Mouse (Mus musculus): ENCODE results near the gene Khnyn. TPM values are rescaled to one million over a fixed set of nuclear protein-coding genes. Genes with fewer than 3 reads are reported as not detected.

Gene Khnyn
- polyA plus RNA-seq, 1 experiment from 2014 or later, result 16.5 TPM

- ATAC-seq (ENCODE audit: insufficient read depth, low FRiP score, low read depth), result no peak
- Histone ChIP-seq H3K4me1 (no peaks in the 10 kb centered on the region), H3K4me2 (no peak overlapping the region), H3K27ac (no peak overlapping the region), H3K4me3 (replicated peaks) (no peak overlapping the region), H3K36me3 (no peaks in the 10 kb centered on the region), H3K27me3 (replicated peaks) (no peaks in the 10 kb centered on the region), H3K9me3 (no peaks in the 10 kb centered on the region), H3K9ac (no peak overlapping the region)
- 63% methylated on average over 12 of the region's 12 CpGs for WGBS
Measured at GRCm38 (mm10) chr14:55929263-55929997, 44.7 kb downstream of the Khnyn start.

GRCm38 (mm10) chr14:55933586-55933985 is 48.8 kb downstream of the Khnyn start:
- Histone ChIP-seq H3K36me3 (no peaks in the 10 kb centered on the region), H3K9me3 (no peaks in the 10 kb centered on the region), H3K27ac (no peak overlapping the region), H3K4me2 (no peak overlapping the region), H3K4me1 (no peaks in the 10 kb centered on the region), H3K27me3 (replicated peaks) (no peaks in the 10 kb centered on the region), H3K9ac (no peak overlapping the region), H3K4me3 (replicated peaks) (no peak overlapping the region)
- no peak for ATAC-seq (ENCODE audit: insufficient read depth, low FRiP score, low read depth)
- 26% methylated on average over 7 of the region's 7 CpGs for WGBS

- 26% methylated on average over 7 of the region's 7 CpGs for WGBS
- H3K9ac ChIP-seq, result no peak overlapping the region
- no peaks in the 10 kb centered on the region for H3K4me1 ChIP-seq
- H3K27ac ChIP-seq, result no peak overlapping the region
- H3K27me3 ChIP-seq (replicated peaks), result no peaks in the 10 kb centered on the region
- no peak overlapping the region for H3K4me2 ChIP-seq
- H3K36me3 ChIP-seq, result no peaks in the 10 kb centered on the region
- no peak overlapping the region for H3K4me3 ChIP-seq (replicated peaks)
- ATAC-seq (ENCODE audit: insufficient read depth, low FRiP score, low read depth), result no peak
- H3K9me3 ChIP-seq, result no peaks in the 10 kb centered on the region
Measured at GRCm38 (mm10) chr14:55940070-55940800, 55.5 kb downstream of the Khnyn start.

DNA sequence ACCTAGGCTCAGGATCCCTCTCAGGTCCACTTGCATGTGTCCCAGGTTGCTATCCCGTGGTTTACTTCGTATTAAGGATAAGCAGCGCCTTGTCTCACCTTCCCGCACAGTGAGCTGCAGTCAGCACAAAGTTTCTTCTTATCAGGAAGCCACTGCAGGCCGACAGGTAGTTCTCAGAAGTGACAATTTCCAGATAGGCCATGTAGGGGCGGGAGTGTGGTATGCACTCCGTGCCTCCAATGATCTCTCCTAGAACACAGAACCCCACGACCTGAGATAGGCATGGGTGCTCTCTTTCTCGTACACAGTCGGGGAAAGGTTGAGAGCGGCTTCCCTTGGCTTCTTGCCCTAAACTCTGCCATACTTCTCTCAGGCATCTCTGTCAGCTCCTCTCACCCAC is 58.9 kb downstream of the Khnyn start:
- 74% methylated on average over 11 of the region's 11 CpGs for WGBS
- no peak overlapping the region for H3K27ac ChIP-seq
- no peak overlapping the region for H3K4me2 ChIP-seq
- no peaks in the 10 kb centered on the region for H3K36me3 ChIP-seq
- no peaks in the 10 kb centered on the region for H3K9me3 ChIP-seq
- no peak for ATAC-seq (ENCODE audit: insufficient read depth, low FRiP score, low read depth)
- H3K9ac ChIP-seq, result no peak overlapping the region
- H3K4me3 ChIP-seq (replicated peaks), result no peak overlapping the region
- H3K4me1 ChIP-seq, result no peaks in the 10 kb centered on the region
- no peaks in the 10 kb centered on the region for H3K27me3 ChIP-seq (replicated peaks)

GRCm38 (mm10) chr14:55944575-55944974 is 59.8 kb downstream of the Khnyn start, which contains the start of gene Cma1:
TSS of gene Cma1 (minus strand) at chr14:55944675.
- H3K36me3 ChIP-seq, result no peaks in the 10 kb centered on the region
- ATAC-seq (ENCODE audit: insufficient read depth, low FRiP score, low read depth), result no peak
- WGBS, result 74% methylated on average over 4 of the region's 4 CpGs
- no peak within 1 kb of the TSS for H3K4me2 ChIP-seq
- no peak within 1 kb of the TSS for H3K27ac ChIP-seq
- no peak within 1 kb of the TSS for H3K4me3 ChIP-seq (replicated peaks)
- no peak within 1 kb of the TSS for H3K9ac ChIP-seq
- no peaks in the 10 kb centered on the region for H3K4me1 ChIP-seq
- no peaks in the 10 kb centered on the region for H3K9me3 ChIP-seq
- H3K27me3 ChIP-seq (replicated peaks), result no peaks in the 10 kb centered on the region

DNA sequence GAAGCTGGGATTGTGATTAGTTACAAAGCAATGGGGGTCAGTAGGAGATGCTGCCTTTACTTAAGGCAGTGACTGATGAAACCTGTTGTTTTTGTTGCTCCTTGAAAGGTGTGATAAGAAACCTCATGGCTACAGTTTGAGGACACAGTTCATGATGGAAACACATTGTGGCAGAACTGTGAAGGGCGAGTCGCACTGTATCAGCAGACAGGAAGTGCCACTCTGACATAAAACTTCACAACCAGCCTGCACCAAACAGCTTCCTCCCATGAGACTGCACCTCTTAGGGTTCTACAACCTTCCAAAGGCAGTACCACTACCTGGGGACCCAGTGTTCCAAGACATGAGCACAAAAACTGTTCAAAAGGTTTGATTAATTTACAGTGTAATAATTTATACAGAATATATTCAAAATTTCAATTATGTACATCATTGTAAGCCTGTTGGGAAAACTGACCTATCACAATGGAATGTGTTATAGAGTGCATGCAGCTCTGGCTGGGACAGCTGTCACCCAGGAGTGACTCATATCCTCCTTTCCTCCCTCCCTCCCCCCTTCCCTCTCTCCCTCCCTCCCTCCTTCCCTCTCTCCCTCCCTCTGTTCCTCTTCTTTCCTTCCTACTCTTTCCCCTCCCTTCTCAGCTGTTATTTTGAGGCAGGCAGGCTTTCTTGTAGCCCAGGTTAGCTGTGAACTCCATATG is 61.7 kb downstream of the Khnyn start:
- H3K27me3 ChIP-seq (replicated peaks), result no peaks in the 10 kb centered on the region
- ATAC-seq (ENCODE audit: insufficient read depth, low FRiP score, low read depth), result no peak
- 64% methylated on average over 2 of the region's 2 CpGs for WGBS

More for the DNA sequence above, 61.7 kb downstream of the Khnyn start:
- H3K27ac ChIP-seq, result no peak overlapping the region
- no peak overlapping the region for H3K9ac ChIP-seq
- H3K4me2 ChIP-seq, result no peak overlapping the region
- no peaks in the 10 kb centered on the region for H3K9me3 ChIP-seq
- H3K4me1 ChIP-seq, result no peaks in the 10 kb centered on the region
- H3K36me3 ChIP-seq, result no peaks in the 10 kb centered on the region
- H3K4me3 ChIP-seq (replicated peaks), result no peak overlapping the region

Other genes with a start within 250 kb of the Khnyn start
- 81.1 and 82.4 TPM in 2 replicates for gene Ipo4, start 249.0 kb upstream of the Khnyn start, polyA plus RNA-seq (2015; fragmentation: Nextera tagmentation; extraction: Ambion mirVana)
- gene Gm49378, start 247.1 kb upstream of the Khnyn start, polyA plus RNA-seq (2015; fragmentation: Nextera tagmentation; extraction: Ambion mirVana), result 1.3 and 1.7 TPM in 2 replicates
- 123 and 124 TPM in 2 replicates for gene Tm9sf1, start 241.1 kb upstream of the Khnyn start, polyA plus RNA-seq (2015; fragmentation: Nextera tagmentation; extraction: Ambion mirVana)
- 0.40 and 0.59 TPM in 2 replicates for gene Tssk4, start 234.8 kb upstream of the Khnyn start, polyA plus RNA-seq (2015; fragmentation: Nextera tagmentation; extraction: Ambion mirVana)
- gene Mdp1, start 224.4 kb upstream of the Khnyn start, polyA plus RNA-seq (2015; fragmentation: Nextera tagmentation; extraction: Ambion mirVana), result 51.3 and 54.3 TPM in 2 replicates
- 53.5 and 54.6 TPM in 2 replicates for gene Gmpr2, start 213.0 kb upstream of the Khnyn start, polyA plus RNA-seq (2015; fragmentation: Nextera tagmentation; extraction: Ambion mirVana)
- gene Nedd8, start 212.8 kb upstream of the Khnyn start, polyA plus RNA-seq (2015; fragmentation: Nextera tagmentation; extraction: Ambion mirVana), result 495 and 515 TPM in 2 replicates
- gene Tinf2, start 203.1 kb upstream of the Khnyn start, polyA plus RNA-seq (2015; fragmentation: Nextera tagmentation; extraction: Ambion mirVana), result 33.9 and 40.4 TPM in 2 replicates
- gene Tgm1, start 171.0 kb upstream of the Khnyn start, polyA plus RNA-seq (2015; fragmentation: Nextera tagmentation; extraction: Ambion mirVana), result 17.9 and 30.5 TPM in 2 replicates
- 30.0 and 35.8 TPM in 2 replicates for gene Rabggta, start 162.7 kb upstream of the Khnyn start, polyA plus RNA-seq (2015; fragmentation: Nextera tagmentation; extraction: Ambion mirVana)
- gene Dhrs1, start 139.3 kb upstream of the Khnyn start, polyA plus RNA-seq (2015; fragmentation: Nextera tagmentation; extraction: Ambion mirVana), result 92.9 and 96.4 TPM in 2 replicates
- gene Nop9, start 139.3 kb upstream of the Khnyn start, polyA plus RNA-seq (2015; fragmentation: Nextera tagmentation; extraction: Ambion mirVana), result 34.3 and 36.7 TPM in 2 replicates
- 11.8 and 12.9 TPM in 2 replicates for gene Cideb, start 126.5 kb upstream of the Khnyn start, polyA plus RNA-seq (2015; fragmentation: Nextera tagmentation; extraction: Ambion mirVana)
- 0.85 and 0.96 TPM in 2 replicates for gene Ltb4r2, start 123.5 kb upstream of the Khnyn start, polyA plus RNA-seq (2015; fragmentation: Nextera tagmentation; extraction: Ambion mirVana)
- 3.8 and 4.7 TPM in 2 replicates for gene Ltb4r1, start 119.0 kb upstream of the Khnyn start, polyA plus RNA-seq (2015; fragmentation: Nextera tagmentation; extraction: Ambion mirVana)
- gene Adcy4, start 100.9 kb upstream of the Khnyn start, polyA plus RNA-seq (2015; fragmentation: Nextera tagmentation; extraction: Ambion mirVana), result 6.3 and 8.0 TPM in 2 replicates
- 32.0 and 36.9 TPM in 2 replicates for gene Ripk3, start 96.1 kb upstream of the Khnyn start, polyA plus RNA-seq (2015; fragmentation: Nextera tagmentation; extraction: Ambion mirVana)
- gene Nfatc4, start 61.8 kb upstream of the Khnyn start, polyA plus RNA-seq (2015; fragmentation: Nextera tagmentation; extraction: Ambion mirVana), result 35.5 and 40.9 TPM in 2 replicates
- 15.4 and 18.5 TPM in 2 replicates for gene Nynrin, start 30.9 kb upstream of the Khnyn start, polyA plus RNA-seq (2015; fragmentation: Nextera tagmentation; extraction: Ambion mirVana)
- gene Cbln3, start 555 bp upstream of the Khnyn start, polyA plus RNA-seq (2015; fragmentation: Nextera tagmentation; extraction: Ambion mirVana), result 0.42 and 0.46 TPM in 2 replicates
- gene Sdr39u1, start 15.3 kb downstream of the Khnyn start, polyA plus RNA-seq (2015; fragmentation: Nextera tagmentation; extraction: Ambion mirVana), result 56.0 and 65.7 TPM in 2 replicates
- 23.0 and 27.4 TPM in 2 replicates for gene Cma1, start 59.7 kb downstream of the Khnyn start, polyA plus RNA-seq (2015; fragmentation: Nextera tagmentation; extraction: Ambion mirVana)
- not detected in 2 replicates for gene Cma2, start 66.0 kb downstream of the Khnyn start, polyA plus RNA-seq (2015; fragmentation: Nextera tagmentation; extraction: Ambion mirVana)
- 0.48 and 0.57 TPM in 2 replicates for gene Mcpt1, start 133.0 kb downstream of the Khnyn start, polyA plus RNA-seq (2015; fragmentation: Nextera tagmentation; extraction: Ambion mirVana)
- not detected in 2 replicates for gene Mcpt9, start 145.5 kb downstream of the Khnyn start, polyA plus RNA-seq (2015; fragmentation: Nextera tagmentation; extraction: Ambion mirVana)
- 0.37 and 0.49 TPM in 2 replicates for gene Mcpt2, start 157.1 kb downstream of the Khnyn start, polyA plus RNA-seq (2015; fragmentation: Nextera tagmentation; extraction: Ambion mirVana)
- gene Mcpt4, start 177.4 kb downstream of the Khnyn start, polyA plus RNA-seq (2015; fragmentation: Nextera tagmentation; extraction: Ambion mirVana), result 1.4 TPM in 2 replicates
- 4.2 and 4.4 TPM in 2 replicates for gene Mcpt8, start 200.3 kb downstream of the Khnyn start, polyA plus RNA-seq (2015; fragmentation: Nextera tagmentation; extraction: Ambion mirVana)
- gene Ctsg, start 217.6 kb downstream of the Khnyn start, polyA plus RNA-seq (2015; fragmentation: Nextera tagmentation; extraction: Ambion mirVana), result 1.0 and 3.2 TPM in 2 replicates
- not detected in 2 replicates for gene Gzme, start 235.7 kb downstream of the Khnyn start, polyA plus RNA-seq (2015; fragmentation: Nextera tagmentation; extraction: Ambion mirVana)
- gene Gzmd, start 247.7 kb downstream of the Khnyn start, polyA plus RNA-seq (2015; fragmentation: Nextera tagmentation; extraction: Ambion mirVana), result not detected in 2 replicates

Measured in stomach, embryonic 15.5 days (tissue).